Mouse (Mus musculus) heart, embryonic 15.5 days (tissue): Measurements from ENCODE around the gene Gm1043. TPM values are rescaled to one million over a fixed set of nuclear protein-coding genes. Genes with fewer than 3 reads are reported as not detected.

Experiments used
- ATAC-seq: fragments of 200-750 bp; cut with Nextera tagmentation; replicated peaks from 2 replicates; pipeline ENCODE4 v1.8.0; 2017; ENCODE audit warnings: low read depth, moderate TSS enrichment; ENCODE audit not compliant: insufficient number of reproducible peaks, insufficient read depth, low FRiP score
- H3K27ac ChIP-seq: fragments of 300-500 bp; sonication (generic); 2 replicates; pipeline ENCODE4 v1.5.1; 2015; ENCODE audit warnings: mild to moderate bottlenecking, inconsistent platforms
- H3K27me3 ChIP-seq: fragments of 300-500 bp; sonication (generic); 2 replicates; pipeline ENCODE4 v1.6.1; 2015; ENCODE audit warnings: inconsistent platforms
- H3K36me3 ChIP-seq: fragments of 300-500 bp; sonication (generic); 2 replicates; pipeline ENCODE4 v1.6.1; 2015; ENCODE audit warnings: mild to moderate bottlenecking, inconsistent platforms
- H3K4me1 ChIP-seq: fragments of 300-500 bp; sonication (generic); replicated peaks from 2 replicates; pipeline ENCODE4 v1.6.1; 2015; ENCODE audit warnings: inconsistent platforms
- H3K4me2 ChIP-seq: fragments of 300-500 bp; sonication (generic); 2 replicates; pipeline ENCODE4 v1.6.1; 2015; ENCODE audit warnings: inconsistent platforms, mild to moderate bottlenecking, moderate library complexity
- H3K4me3 ChIP-seq: fragments of 300-500 bp; sonication (generic); 2 replicates; pipeline ENCODE4 v1.5.1; 2015; ENCODE audit warnings: mild to moderate bottlenecking, inconsistent platforms
- H3K9ac ChIP-seq: fragments of 300-500 bp; sonication (generic); 2 replicates; pipeline ENCODE4 v1.6.1; 2015; ENCODE audit warnings: mild to moderate bottlenecking, inconsistent platforms
- H3K9me3 ChIP-seq: fragments of 300-500 bp; sonication (generic); replicated peaks from 2 replicates; pipeline ENCODE4 v1.6.1; 2016; ENCODE audit warnings: inconsistent platforms
- WGBS: fragments of 180-500 bp; shearing (Covaris S2); methylation state at CpG from one replicate; pipeline ENCODE4 v1.1.7; 2015; ENCODE audit warnings: mixed read lengths; 5-methylcytosine and 5-hydroxymethylcytosine counted together
- polyA plus RNA-seq: library from polyadenylated mRNA; unstranded; fragments of >200 nt; fragmentation: Nextera tagmentation; extraction: Ambion mirVana; gene quantifications from 2 replicates; pipeline ENCODE4 v1.2.1, GENCODE M21; 2015

Gene Gm1043
- polyA plus RNA-seq, 1 experiment from 2014 or later, result not detected

GRCm38 (mm10) chr5:37244666-37245242 is 159.6 kb downstream of the Gm1043 start:
- Histone ChIP-seq H3K27me3 (peaks cover 94% of the 10 kb centered on the region), H3K9ac (no peak overlapping the region), H3K4me1 (peaks cover 25% of the 10 kb centered on the region), H3K36me3 (no peaks in the 10 kb centered on the region), H3K4me2 (peak overlapping the region; percentile 73), H3K27ac (peak overlapping the region; percentile 54), H3K9me3 (no peaks in the 10 kb centered on the region), H3K4me3 (no peak overlapping the region)
- no peak for ATAC-seq
- 26% methylated on average over 9 of the region's 9 CpGs for WGBS

GRCm38 (mm10) chr5:37245651-37246050 is 160.5 kb downstream of the Gm1043 start:
- Histone ChIP-seq H3K9ac (no peak overlapping the region), H3K4me1 (peaks cover 25% of the 10 kb centered on the region), H3K4me3 (peak overlapping the region; percentile 53), H3K4me2 (peak overlapping the region; percentile 73), H3K9me3 (no peaks in the 10 kb centered on the region), H3K27ac (peak overlapping the region; percentile 57), H3K27me3 (peaks cover 85% of the 10 kb centered on the region), H3K36me3 (no peaks in the 10 kb centered on the region)
- WGBS, result 0% methylated on average over 32 of the region's 42 CpGs
- ATAC-seq, result peak; percentile 30

GRCm38 (mm10) chr5:37246138-37246910 is 161.2 kb downstream of the Gm1043 start:
- Histone ChIP-seq H3K9ac (no peak overlapping the region), H3K27ac (peak overlapping the region; percentile 57; the same call in 1 of the 2 replicates), H3K4me2 (peak overlapping the region; percentile 73), H3K27me3 (peaks cover 79% of the 10 kb centered on the region), H3K36me3 (no peaks in the 10 kb centered on the region), H3K4me1 (peaks cover 25% of the 10 kb centered on the region), H3K9me3 (no peaks in the 10 kb centered on the region), H3K4me3 (peak overlapping the region; percentile 53)
- WGBS, result 1% methylated on average over 36 of the region's 37 CpGs
- 0 out of 2 replicates have a peak, but pooled peaks have one; percentile 10 for ATAC-seq

GRCm38 (mm10) chr5:37247456-37247855 is 162.3 kb downstream of the Gm1043 start:
- H3K27ac ChIP-seq, result no peak overlapping the region
- H3K4me3 ChIP-seq, result no peak overlapping the region
- no peaks in the 10 kb centered on the region for H3K36me3 ChIP-seq
- WGBS, result 24% methylated on average over 4 of the region's 4 CpGs
- H3K4me2 ChIP-seq, result no peak overlapping the region
- no peaks in the 10 kb centered on the region for H3K9me3 ChIP-seq
- H3K4me1 ChIP-seq, result peaks cover 14% of the 10 kb centered on the region
- no peak for ATAC-seq
- peaks cover 67% of the 10 kb centered on the region for H3K27me3 ChIP-seq
- H3K9ac ChIP-seq, result no peak overlapping the region

GRCm38 (mm10) chr5:37248870-37249269 is 163.7 kb downstream of the Gm1043 start:
- Histone ChIP-seq H3K36me3 (no peaks in the 10 kb centered on the region), H3K4me3 (no peak overlapping the region), H3K9me3 (no peaks in the 10 kb centered on the region), H3K9ac (no peak overlapping the region), H3K27me3 (peaks cover 53% of the 10 kb centered on the region), H3K4me1 (peaks cover 13% of the 10 kb centered on the region), H3K27ac (no peak overlapping the region), H3K4me2 (no peak overlapping the region)
- 68% methylated on average over 3 of the region's 3 CpGs for WGBS
- ATAC-seq, result no peak

GRCm38 (mm10) chr5:37251596-37251995 is 166.4 kb downstream of the Gm1043 start:
- WGBS, result 57% methylated on average over 3 of the region's 3 CpGs
- Histone ChIP-seq H3K36me3 (no peaks in the 10 kb centered on the region), H3K4me3 (no peak overlapping the region), H3K4me2 (no peak overlapping the region), H3K9me3 (no peaks in the 10 kb centered on the region), H3K27ac (no peak overlapping the region), H3K4me1 (no peaks in the 10 kb centered on the region), H3K9ac (no peak overlapping the region), H3K27me3 (peaks cover 26% of the 10 kb centered on the region)
- no peak for ATAC-seq

- H3K9me3 ChIP-seq, result no peaks in the 10 kb centered on the region
- no peaks in the 10 kb centered on the region for H3K36me3 ChIP-seq
- 71% methylated on average over 9 of the region's 9 CpGs for WGBS
- H3K9ac ChIP-seq, result no peak overlapping the region
- H3K27me3 ChIP-seq, result peaks cover 21% of the 10 kb centered on the region
- H3K27ac ChIP-seq, result no peak overlapping the region
- H3K4me3 ChIP-seq, result no peak overlapping the region
- ATAC-seq, result no peak
- no peak overlapping the region for H3K4me2 ChIP-seq
- no peaks in the 10 kb centered on the region for H3K4me1 ChIP-seq
Measured at GRCm38 (mm10) chr5:37252101-37252804, 167.1 kb downstream of the Gm1043 start.

GRCm38 (mm10) chr5:37254523-37254922 is 169.4 kb downstream of the Gm1043 start:
- no peaks in the 10 kb centered on the region for H3K9me3 ChIP-seq
- H3K9ac ChIP-seq, result no peak overlapping the region
- no peaks in the 10 kb centered on the region for H3K4me1 ChIP-seq
- H3K4me2 ChIP-seq, result no peak overlapping the region
- no peaks in the 10 kb centered on the region for H3K27me3 ChIP-seq
- no peak overlapping the region for H3K4me3 ChIP-seq
- WGBS, result 77% methylated on average over 4 of the region's 4 CpGs
- ATAC-seq, result no peak
- no peak overlapping the region for H3K27ac ChIP-seq
- no peaks in the 10 kb centered on the region for H3K36me3 ChIP-seq

- Histone ChIP-seq H3K9me3 (no peaks in the 10 kb centered on the region), H3K27me3 (no peaks in the 10 kb centered on the region), H3K36me3 (no peaks in the 10 kb centered on the region), H3K4me3 (no peak overlapping the region), H3K27ac (no peak overlapping the region), H3K4me1 (no peaks in the 10 kb centered on the region), H3K9ac (no peak overlapping the region), H3K4me2 (no peak overlapping the region)
- no peak for ATAC-seq
- WGBS, result 51% methylated on average over 7 of the region's 7 CpGs
Measured at GRCm38 (mm10) chr5:37256823-37257222, 171.7 kb downstream of the Gm1043 start.

- no peak for ATAC-seq
- Histone ChIP-seq H3K9ac (no peak overlapping the region), H3K36me3 (no peaks in the 10 kb centered on the region), H3K27me3 (no peaks in the 10 kb centered on the region), H3K4me2 (no peak overlapping the region), H3K9me3 (no peaks in the 10 kb centered on the region), H3K4me3 (no peak overlapping the region), H3K4me1 (no peaks in the 10 kb centered on the region), H3K27ac (no peak overlapping the region)
- WGBS, result 36% methylated on average over 5 of the region's 5 CpGs
Measured at GRCm38 (mm10) chr5:37257243-37257642, 172.1 kb downstream of the Gm1043 start.

GRCm38 (mm10) chr5:37261734-37262133 is 176.6 kb downstream of the Gm1043 start:
- 67% methylated on average over 5 of the region's 5 CpGs for WGBS
- no peak for ATAC-seq
- Histone ChIP-seq H3K27ac (no peak overlapping the region), H3K4me3 (no peak overlapping the region), H3K36me3 (no peaks in the 10 kb centered on the region), H3K27me3 (no peaks in the 10 kb centered on the region), H3K4me2 (no peak overlapping the region), H3K4me1 (no peaks in the 10 kb centered on the region), H3K9me3 (no peaks in the 10 kb centered on the region), H3K9ac (no peak overlapping the region)
